Mouse (Mus musculus): Measurements from ENCODE around the gene Dap. TPM values are rescaled to one million over a fixed set of nuclear protein-coding genes. Genes with fewer than 3 reads are reported as not detected.

Dap gene
- total RNA-seq, 1 experiment from 2014 or later = 81.4 TPM

GRCm38 (mm10) chr15:31262361-31262760 is 38.2 kb downstream of the Dap start:
- DNase-seq = no peak

GRCm38 (mm10) chr15:31264827-31265226 is 40.7 kb downstream of the Dap start:
- peak; percentile 84 for DNase-seq

DNA sequence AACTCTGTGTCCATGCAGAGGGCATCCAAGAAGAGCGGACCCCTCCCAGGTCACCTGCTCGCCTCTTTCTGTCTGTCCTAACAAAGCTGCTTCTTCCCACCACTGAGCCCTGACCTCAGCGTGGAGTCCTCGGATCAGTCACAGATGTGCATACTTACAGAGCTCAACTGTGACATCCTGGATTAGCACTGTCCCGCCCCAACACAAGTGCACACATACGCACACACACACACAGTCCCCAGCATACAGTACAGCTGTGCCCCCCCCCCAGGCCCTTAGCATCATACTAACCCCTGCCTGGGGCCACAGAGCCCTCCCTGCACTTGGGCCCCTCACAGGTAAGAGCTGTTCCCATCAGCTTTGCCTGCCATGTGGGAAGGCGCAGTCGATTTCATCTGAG is 41.3 kb downstream of the Dap start:
- no peak for DNase-seq

DNA sequence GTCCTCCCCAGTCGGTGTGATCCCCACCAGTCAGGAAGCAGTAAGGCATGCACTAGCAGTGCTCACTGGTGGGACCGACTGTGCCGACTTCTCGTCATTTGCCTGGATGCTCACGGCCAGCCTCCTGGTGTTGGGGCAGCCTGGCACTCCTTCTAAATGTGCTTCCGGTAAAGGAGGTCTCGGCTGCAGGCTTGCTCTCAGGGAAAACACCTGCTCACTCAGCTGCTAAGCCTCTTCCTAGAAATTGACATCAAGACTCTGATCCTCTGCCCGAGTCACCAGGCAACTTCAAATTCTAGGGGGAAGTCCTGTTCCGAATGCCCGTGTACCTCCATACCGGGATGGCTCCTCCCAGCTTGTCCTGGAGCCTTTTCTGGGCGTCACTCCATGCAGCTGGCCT is 41.7 kb downstream of the Dap start:
- DNase-seq = no peak

GRCm38 (mm10) chr15:31268148-31268547 is 44.0 kb downstream of the Dap start:
- no peak for DNase-seq

DNA sequence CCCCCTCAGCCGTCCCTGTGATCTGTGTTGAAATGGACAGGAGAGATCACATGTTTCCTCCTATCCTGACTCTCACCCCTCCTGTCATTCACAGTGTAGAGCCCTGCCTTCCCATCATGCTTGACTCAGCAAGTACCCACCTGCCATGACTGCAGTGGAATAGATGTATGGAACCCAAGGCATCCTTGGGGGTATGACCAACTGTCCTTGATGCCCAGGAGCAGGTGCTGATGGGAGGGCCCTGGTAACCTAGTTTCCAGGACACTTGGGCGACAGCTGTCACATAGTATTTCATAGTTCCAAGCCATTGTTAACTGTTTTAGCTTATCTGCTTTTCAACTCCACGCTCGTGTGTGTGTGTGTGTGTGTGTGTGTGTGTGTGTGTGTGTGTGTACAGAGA is 45.4 kb downstream of the Dap start:
- no peak for DNase-seq

GRCm38 (mm10) chr15:31272695-31273094 is 48.6 kb downstream of the Dap start:
- DNase-seq = no peak

DNA sequence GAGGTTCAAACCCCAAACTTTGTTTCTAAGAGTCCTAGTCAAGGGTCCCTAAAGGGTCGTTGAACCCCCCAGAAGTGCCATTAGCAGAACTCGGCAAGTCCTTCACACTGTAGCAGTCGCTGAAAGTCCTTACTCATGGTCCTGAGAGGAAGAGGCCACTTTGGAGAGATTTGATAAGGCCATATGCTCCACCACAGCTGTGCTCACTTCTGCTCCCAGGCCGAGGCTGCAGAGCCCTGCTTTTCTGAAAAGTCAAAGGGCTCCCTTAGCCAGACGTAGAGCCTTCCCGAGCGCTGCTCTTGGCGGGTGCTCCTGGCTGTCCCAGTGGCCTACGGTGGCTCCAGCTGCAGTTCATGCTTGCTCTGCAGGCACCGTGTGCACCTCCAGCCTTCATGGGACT is 49.4 kb downstream of the Dap start:
- no peak for DNase-seq

DNA sequence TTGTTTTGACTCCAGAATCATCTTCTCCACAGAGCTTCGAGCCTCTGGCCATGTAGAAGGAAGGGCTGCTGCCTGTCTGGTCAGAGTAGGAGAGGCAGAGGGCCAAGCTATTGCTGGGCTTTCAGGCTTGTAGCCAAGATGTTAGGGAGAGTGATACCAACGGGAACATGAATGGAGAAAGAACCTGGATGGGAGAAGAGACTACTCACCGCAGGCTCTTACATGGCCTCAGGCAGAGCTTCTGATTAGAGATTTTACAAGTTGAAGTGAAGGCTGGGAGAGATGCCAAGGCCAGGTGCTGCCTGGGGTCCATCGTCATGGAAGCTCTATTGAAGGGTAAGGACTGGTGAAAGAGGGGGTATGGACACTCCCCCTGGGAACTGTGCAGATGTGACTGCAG is 54.0 kb downstream of the Dap start:
- no peak for DNase-seq

DNA sequence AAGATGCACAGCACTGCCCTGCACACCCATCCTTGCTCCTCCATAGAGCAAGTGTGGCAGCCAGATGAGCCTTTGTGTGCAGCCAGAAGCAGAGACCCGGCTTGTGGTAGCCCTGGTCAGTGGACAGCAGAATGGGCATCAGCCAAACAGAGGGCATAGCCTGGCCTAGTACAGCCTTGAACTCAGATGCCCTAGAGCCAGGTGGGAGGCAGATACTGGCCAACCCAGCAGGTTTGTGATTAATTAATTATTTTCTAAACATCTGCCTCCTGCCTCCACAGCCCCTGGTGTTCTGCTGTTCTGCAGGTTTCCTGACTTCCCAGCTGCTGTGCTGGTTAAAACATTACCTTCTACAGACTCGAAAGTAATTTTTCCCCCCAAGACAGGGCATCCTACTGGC is 55.0 kb downstream of the Dap start:
- no peak for DNase-seq

DNA sequence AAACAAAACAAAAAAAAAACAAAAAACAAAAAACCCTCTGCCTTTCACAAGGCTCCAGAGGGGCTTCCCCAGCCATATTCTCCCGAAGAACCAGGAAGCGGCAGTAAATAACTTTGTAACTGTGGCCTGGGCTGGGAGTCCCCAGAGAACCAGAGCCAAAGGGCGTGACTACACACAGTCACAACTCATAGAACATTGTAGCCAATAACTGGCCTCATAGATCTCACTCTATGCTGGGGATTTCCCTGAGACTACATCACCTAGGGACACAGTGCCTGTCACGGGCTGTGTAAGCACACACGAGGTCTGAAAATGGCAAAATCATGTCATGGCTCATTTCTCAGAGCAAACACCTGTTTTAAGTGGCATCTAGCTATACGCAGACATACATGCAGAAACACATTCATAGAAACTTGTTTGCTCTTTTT is 55.5 kb downstream of the Dap start:
- DNase-seq = no peak

- DNase-seq = no peak
These were observed 55.9 kb downstream of the Dap start for GRCm38 (mm10) chr15:31280059-31280458.

GRCm38 (mm10) chr15:31280683-31281082 is 56.6 kb downstream of the Dap start:
- no peak for DNase-seq

DNA sequence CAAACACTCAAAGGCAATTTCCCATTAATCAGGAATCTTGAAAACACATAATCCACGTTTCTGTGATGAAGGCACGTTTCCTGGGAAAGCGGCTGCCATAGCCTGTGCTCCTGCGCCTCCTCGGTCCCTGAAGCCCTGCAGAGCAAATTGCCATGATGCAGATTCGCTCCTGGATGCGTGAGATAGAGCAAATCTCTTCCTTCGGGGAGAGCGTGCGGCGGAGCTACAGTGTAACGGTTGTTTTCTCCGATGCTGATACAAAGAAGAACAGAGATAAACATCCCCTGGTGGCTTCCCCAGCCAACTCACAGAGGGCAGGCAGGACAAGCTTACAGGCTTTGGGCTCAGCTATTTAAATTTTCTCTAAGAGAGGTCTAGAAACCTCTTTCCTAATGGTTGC is 57.7 kb downstream of the Dap start:
- DNase-seq = no peak

- DNase-seq = no peak
These were observed 58.2 kb downstream of the Dap start for GRCm38 (mm10) chr15:31282353-31282752.

DNA sequence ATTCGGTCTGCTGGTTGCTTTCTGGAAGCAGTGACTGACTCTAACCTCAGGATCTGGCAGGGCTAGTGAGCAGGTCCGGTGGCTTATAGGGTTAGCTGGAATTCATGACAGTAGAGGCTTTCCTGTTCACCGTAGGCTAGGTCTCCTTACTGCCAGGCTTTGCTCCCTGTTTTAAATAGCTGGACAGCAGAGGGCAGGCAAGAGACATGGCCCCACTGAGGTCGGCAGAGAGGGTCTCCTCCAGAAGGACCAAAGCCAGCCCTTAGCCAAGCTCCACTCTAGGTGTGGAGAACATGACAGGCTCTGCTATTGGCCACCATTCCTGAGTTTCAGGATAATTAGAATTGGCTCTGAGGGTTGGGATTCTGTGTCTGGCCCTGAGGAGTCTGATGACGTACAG is 60.0 kb downstream of the Dap start:
- DNase-seq = no peak

- no peak for DNase-seq
These were observed 61.0 kb downstream of the Dap start for GRCm38 (mm10) chr15:31284922-31285631.

DNA sequence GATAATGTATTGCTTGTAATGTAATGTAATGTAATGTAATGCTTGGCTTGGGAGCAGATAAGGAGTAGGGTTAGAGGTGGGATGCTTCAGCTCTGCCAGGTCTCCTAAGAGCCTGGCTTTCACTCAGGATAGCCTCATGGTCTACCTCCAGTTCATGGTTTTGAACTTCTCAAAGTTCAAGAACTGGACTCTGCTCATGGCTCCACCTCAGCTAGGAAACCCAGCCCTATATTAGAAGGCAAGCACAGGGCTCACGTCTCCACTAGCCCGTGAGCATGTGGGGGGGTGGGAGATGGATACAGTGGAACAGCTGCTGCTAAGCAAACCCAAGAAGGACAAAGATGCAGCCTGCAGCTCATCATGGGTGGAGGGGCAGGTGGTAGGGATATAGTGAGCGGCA is 61.6 kb downstream of the Dap start:
- DNase-seq = no peak

GRCm38 (mm10) chr15:31292627-31293026 is 68.5 kb downstream of the Dap start:
- DNase-seq = no peak

- no peak for DNase-seq
These were observed 70.2 kb downstream of the Dap start for GRCm38 (mm10) chr15:31294311-31294710.

DNA sequence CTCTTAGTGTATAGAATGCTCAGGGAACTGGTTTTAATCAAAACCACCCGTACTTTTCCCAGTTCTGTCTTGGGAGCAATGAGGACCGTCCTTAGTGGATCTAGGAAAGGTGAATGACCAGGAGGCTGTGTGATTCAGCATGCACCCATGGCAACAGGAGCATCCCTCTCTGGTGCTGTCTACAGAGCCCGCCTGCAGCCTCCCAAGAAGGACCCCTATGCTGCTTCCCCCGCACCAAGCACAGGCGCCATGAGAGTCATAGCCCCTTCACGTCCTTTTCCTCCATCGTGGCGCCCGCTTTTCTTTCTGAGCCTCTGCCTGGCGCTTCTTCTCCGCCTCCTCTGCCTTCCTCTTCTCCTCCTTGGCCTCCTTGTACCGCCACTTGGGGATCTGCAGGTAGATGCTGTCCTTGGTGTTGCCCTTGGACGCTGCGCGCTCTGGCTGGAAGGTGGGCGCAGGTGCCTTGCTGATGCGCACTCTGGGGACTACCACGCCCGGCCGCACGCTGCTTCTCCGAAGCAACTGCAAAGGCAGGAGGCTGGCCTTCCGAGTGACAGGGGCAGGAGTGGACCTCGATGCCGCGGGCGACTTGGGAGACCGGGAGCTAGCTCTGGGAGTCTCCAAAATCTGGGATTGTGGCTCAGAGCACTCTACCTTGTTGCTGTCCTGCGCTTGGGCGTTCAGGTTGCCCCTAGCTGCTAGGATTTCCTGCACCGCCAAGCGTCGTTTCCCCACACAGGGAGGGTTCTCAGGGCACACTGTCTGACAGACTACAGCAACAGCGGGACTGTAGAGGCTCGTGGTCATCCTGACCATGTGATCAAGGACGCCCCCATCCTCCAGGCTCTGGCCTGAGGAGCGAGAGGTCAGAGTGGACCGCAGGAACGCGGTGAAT is 73.0 kb downstream of the Dap start:
- no peak for DNase-seq

- no peak for DNase-seq
These were observed 73.6 kb downstream of the Dap start for GRCm38 (mm10) chr15:31297777-31298137.

DNA sequence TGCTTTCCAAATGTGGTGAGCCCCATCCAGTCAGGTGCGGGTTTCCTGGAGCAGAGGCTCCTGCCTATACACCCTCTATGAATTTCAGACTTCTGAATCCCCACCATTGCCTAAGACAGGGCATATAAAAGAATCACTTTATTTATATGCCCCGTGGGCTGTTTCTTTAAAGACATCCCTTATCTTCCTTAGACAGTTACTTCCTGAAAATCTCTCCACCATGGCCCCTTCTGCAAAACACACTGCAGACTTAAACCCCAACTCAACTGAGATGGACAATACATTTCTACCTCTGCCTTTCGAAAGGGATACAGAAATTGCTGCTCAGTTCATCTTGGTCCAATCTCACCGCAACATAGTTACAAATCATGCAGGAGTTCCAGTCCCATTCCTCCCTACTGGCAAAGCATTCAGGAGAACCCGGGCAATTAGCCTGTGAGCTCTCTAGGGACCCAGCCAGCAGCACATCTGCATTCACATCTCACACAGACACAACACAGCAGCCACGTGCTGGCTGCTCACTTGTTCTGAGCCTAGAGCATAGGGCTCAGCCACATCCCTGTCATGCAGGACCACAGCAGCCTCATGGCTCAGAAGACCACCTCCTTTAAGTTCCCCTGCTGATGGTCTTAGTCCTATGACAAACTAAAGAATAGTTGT is 75.3 kb downstream of the Dap start:
- DNase-seq = no peak
